Mouse (Mus musculus): ENCODE results near the gene Dspp. TPM values are rescaled to one million over a fixed set of nuclear protein-coding genes. Genes with fewer than 3 reads are reported as not detected.
A peak's percentile ranks its signal among the peaks of the same experiment; 100 is the strongest.

Dspp gene
- total RNA-seq, 4 experiments from 2014 or later: not detected

DNA sequence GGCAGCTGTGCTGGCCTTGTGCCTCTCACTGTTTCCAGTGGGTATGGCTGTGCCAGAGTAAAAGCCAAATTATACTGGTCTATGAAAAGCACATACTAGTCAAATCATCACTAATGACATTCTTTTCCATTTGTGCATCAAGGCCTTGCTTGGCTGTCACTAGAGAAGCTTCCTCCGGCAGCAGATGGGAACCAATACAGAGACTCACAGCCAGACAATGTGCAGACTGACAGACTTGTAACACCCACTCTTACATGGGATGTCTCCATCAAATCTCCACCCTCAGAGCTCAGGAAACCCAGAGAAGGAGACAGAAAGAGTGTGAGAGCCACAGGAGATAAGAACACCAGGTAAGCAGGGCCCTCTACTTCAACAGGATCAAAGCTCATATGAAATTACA lies 24.6 kb downstream of the Dspp start:
- DNase-seq (ENCODE audit: low spot score): no peak

DNA sequence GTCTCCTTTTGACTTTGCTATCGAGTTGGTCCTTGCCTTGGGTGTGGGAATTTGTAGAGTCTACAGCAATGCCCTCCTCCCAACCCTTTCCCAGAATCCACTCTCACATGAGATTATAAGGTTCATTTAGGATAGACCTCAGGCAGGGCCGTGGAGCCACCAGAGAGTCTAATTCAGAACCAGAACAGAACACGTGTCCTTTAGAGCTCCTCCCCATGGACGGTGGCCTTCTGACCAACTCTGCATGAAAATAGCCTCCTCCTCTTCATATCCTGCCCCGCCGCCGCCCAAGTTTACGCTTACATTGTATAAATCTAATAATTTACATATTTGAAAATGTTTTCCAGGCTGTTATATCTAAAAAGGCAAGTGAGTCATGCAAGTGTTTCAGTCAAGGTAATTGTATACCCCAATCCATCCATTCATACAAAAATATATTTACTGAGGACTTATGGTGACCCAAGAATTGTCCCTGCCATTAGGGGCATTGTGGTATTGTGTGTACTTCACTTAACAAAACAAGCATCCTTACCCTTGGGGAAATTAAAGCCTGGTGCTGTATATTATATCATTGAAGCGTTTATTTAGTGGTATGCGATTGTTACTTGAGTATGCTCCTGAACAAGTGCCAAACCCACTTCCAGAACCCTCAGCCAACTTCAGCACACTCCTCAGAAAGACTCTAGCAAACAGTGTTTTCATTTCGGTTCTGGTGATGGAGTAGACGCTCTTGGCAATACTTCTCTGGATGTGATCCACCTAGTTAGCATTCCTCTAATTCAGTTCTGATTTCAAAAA lies 30.8 kb downstream of the Dspp start:
- no peak for DNase-seq (ENCODE audit: low spot score)

DNA sequence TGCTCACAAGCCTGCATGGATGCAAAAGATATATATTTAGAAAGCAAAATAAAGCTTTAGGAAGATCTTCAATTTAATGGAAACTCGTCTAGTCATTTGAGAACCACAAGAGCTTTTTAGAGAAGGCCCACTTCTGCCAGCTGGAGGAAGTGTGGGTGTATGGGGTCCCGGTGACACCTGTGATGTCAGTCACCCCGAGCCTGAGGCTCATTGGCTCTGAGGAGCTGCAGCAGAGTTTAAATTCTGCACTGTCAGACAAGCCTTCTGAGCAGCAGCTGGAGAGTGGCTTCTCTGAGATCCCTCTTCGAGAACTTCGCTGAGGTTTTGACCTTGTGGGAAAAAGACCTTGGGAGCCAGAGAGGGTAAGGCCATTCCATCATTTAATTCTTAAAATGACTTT lies 31.8 kb downstream of the Dspp start, which contains the start of gene Dmp1:
Dmp1 (plus strand) TSS at position 263 of the 400 bp plus-strand sequence.
- no peak for DNase-seq (ENCODE audit: low spot score)

DNA sequence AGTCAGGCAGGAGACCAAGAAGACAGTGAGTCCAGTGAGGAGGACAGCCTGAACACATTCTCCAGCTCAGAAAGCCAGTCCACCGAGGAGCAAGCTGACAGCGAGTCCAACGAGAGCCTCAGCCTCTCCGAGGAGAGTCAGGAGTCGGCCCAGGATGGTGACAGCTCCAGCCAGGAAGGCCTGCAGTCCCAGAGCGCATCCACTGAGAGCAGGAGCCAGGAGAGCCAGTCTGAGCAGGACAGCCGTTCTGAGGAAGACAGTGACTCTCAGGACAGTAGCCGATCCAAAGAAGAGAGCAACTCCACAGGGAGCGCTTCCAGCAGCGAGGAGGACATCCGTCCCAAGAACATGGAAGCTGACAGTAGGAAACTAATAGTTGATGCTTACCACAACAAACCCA lies 42.0 kb downstream of the Dspp start:
- DNase-seq (ENCODE audit: low spot score): no peak

DNA sequence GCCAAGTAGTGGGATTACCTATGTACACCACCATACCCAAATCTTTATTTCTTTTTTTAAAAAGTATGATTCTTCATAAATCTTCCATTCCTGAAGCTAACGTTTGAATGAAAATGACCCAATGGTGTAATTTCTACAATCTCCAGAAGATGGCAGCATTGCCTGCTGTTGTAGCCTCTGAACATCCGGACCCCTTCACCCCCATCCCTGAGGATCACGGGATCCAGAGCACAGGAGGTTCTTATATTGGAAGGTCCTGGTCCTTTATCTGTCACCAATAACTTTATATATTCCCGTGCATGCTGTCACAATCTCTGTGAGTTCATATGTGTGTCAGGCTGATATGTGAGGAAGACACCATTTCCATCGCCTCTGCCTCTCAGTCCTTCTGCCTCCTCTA lies 48.4 kb downstream of the Dspp start:
- DNase-seq (ENCODE audit: low spot score): peak; percentile 41

DNA sequence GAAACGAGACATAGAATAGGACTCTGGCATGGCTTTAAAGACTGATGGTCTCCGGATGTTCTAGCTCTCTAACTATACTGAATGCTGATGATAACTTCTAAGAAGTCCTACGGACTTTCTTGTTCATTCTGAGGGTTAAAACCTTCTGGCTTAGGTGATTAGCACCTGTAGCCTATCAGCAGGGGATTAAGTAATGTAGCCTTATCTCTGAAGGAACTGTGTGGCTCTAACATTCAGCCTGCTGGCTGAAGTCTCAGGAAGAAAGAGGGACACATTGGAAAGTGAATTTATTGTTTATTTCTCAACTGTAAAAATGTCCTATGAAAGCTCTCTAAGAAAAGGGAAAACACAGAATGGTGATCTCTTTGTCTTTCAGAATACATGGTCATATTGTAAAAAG lies 53.8 kb downstream of the Dspp start:
- DNase-seq (ENCODE audit: low spot score): no peak

DNA sequence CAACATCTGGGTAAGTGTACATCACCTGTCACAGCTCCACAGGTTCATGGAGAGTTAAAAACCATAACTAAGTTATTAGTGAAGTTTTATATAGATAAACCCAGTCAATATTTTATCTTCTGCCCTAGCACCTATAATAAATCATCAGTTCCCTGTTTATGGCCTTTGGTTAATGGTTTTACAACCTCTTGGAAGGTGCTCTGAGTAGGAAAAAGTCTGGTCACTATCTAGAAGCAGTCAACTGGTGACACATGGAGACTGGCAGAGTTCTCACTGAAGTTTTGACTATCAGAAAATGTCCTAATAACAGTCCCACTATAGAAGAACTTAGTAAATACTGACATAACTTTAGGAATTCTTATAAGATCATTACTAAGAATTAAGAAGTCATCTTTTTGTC lies 54.2 kb downstream of the Dspp start:
- no peak for DNase-seq (ENCODE audit: low spot score)

DNA sequence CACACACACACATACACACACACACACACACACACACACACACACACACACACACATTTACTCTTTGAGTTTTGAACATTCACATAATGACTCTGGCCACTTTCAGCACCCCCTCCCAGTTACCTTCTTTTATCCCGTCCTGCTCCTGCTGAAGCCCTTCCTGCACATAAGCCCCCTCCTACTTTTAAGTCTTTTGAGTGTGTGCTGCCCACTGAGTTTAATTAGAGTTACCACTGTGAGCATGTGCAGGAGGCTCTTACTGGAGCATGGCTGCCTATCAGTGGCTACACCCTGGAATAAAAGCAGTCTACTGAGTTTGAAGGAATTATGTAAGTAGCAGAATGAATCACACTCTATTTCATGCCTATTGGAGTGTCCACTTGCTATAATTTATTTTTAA lies 58.0 kb downstream of the Dspp start:
- no peak for DNase-seq (ENCODE audit: low spot score)

Other genes starting within 250 kb of the Dspp start
- not detected for gene Hsd17b13, start 193.3 kb upstream of the Dspp start, total RNA-seq (2022)
- gene Hsd17b11, start 148.8 kb upstream of the Dspp start, total RNA-seq (2022): 10 to 100 TPM; 26.5 to 30.0 (median 27.4) TPM
- 10 to 100 TPM; 53.8 to 58.9 (median 56.7) TPM for gene Nudt9, start 124.4 kb upstream of the Dspp start, total RNA-seq (2022)
- not detected for gene Gm17660, start 93.1 kb upstream of the Dspp start, total RNA-seq (2022)
- gene Sparcl1, start 57.0 kb upstream of the Dspp start, total RNA-seq (2022): 100 to 1,000 TPM; 165 to 223 (median 203) TPM
- gene Dmp1, start 31.9 kb downstream of the Dspp start, total RNA-seq (2022): not detected
- not detected for gene Ibsp, start 128.5 kb downstream of the Dspp start, total RNA-seq (2022)
- not detected for gene Mepe, start 154.6 kb downstream of the Dspp start, total RNA-seq (2022)